Mouse (Mus musculus): Measurements from ENCODE around the gene Ribc1.

The Ribc1 gene

DNA sequence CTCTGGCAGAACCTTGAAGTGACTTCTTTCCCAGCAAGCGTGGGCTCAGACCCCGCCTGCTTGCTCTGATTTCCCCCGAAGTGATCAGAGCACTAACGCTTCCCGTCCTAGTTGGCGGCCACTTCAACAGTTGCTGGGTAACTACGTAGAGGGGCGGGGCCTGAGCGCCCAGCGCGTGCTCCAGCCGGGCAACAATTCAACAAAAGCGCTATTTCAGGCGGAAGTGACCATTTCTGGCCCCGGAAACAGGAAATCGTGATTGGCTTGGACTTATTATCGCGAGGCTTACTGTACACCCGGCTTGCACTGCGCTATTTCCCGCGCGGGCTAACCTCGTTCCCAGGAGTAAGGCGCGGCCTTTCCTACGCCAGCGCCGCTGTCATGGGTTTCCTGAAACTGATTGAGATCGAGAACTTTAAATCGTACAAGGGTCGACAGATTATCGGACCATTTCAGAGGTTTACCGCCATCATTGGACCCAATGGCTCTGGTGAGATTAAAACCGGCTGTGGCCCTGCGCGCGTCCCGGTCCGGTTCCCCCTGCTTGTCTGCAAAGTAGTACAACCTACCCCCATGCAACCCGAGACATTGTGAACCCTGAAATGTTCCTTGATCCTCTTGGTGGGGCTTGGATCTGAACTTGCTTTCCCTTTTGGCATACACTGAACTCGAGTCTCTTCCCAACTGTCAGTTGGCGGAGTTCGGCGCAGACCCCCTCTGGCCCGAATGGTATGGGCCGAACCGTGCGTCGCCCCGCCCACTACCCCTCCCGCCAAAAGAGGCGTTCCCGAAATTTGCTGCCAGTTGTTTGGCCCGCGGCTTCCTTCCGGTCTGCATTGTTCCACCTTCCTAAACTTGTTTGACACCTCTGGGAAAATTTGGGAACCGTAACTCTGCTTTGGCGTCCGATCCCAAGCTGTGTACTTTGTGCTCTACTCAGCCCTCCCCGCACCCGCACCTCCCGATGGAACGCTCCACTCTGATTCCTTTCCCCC is at the start of gene Ribc1, which contains the start of gene Smc1a:
Gene Ribc1, minus strand, starts transcription at position 145 of the 995 bp plus-strand sequence.
Gene Smc1a, plus strand, starts transcription at position 278 of the 995 bp plus-strand sequence.
- in situ Hi-C loops (cut with MboI, MseI), result no loop called here

DNA sequence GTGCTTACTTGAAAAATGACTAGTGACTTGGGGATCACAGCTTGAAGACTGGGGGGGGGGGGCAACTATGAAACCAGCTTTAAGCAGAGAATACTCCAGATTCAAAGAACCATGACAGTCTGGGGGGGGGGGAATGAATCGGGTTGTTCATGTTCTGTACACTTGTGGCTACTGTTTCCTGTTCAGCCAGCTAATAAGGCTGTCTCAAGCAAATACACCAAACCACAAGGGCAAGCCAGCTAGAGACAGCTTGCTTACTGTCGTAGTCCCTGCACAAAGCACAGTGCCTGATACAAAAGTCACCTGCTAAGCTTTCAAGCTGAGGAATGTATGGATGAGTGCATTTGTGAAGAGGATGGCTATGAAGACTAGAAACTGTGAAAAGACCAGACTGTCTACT is 49.6 kb upstream of the Ribc1 start:
- in situ Hi-C loops (cut with MboI, MseI), result no loop called here

DNA sequence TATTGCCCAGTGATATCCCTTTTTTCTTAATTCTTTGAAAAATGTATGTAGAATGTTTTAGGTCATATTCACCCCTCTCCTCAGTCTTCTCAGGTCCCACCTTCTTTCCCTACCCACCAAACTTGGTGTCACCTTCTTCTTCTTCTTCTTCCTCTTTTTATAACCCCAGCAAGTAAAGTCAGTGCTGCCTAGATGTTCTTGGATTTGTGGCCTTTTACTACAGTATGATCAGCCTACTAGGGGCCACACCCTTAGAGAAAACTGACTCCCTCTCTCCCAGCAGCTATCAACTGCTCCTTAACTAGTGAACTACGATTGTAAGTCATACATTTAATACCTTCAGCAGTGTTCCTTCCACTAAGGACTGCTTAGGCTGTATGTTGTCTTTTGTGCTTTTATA is 38.0 kb upstream of the Ribc1 start:
- in situ Hi-C loops (cut with MboI, MseI), result no loop called here

DNA sequence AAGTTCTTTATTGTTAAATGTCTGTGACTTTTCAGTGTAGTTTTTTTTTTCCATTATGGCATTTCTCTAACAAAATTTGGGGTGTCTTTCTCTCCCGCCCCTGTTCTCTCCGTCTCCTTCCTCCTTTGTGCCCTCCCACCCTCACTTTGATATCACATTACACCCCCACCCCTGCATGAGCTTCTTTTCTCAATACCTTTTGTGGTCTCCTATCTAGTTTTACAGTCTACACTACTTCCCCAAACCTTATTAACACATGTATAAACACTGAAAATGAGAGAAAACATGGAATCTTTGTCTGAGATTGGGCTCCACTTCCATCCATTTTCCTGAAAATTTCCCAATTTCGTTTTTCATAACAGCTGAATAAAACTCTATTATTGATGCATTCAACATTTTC is 36.5 kb upstream of the Ribc1 start:
- in situ Hi-C loops (cut with MboI, MseI), result no loop called here

DNA sequence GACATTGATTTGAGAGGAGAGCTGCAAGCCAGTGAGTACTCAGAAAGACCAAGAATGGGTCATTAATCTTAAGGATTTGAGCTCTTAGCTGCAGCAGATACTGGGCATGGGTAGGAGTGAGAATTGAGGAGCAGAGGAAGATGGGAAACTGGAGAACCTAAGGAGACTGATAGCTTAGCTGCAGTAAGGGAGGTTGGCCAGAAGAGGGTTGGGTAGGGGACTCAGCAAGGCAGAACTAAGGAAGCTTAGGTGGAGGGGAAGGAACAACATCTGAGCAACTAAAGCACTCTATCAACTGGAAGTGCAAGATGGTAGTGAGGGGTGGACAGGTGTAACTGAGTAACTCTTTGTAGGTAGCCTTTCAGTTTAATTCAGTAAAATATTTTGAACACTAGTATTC is 31.1 kb upstream of the Ribc1 start:
- in situ Hi-C loops (cut with MboI, MseI), result no loop called here

DNA sequence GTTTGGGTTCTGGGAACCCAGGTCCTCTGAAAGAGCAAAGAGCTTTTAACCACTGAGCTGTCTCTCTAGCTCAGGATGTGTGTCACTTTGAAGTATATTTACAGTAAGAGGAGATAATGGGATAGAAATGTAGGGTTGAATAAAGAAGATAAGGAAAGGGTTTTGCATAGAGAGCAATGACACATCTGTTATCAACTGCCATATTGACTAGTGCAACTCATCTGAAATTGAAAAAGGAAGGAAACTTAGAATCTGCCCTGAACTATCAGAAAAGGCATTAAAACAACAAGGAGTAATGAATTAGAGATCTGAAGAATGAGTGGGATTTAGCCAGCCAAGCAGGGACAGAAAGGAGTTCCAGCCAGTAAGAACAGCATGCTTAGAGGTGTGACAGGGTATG is 23.8 kb upstream of the Ribc1 start:
- in situ Hi-C loops (cut with MboI, MseI), result no loop called here

DNA sequence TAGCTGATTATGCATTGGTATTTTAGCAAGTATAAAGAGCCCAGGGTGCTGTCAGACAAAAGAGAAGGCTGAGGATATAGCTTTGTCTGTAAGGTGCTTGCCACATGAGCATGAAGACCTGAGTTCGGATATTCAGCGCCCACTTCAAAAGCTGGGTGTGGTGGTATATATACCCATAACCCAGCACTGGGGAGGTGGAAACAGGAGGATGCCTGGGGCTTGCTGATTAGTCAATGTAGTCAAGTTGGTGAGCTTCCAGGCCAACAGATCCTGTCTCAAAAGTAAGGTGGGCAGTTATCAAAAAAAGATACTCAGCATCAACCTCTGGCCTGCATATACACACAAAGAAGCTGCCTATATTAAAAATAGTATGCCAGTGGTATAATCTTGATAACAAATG is 3.2 kb upstream of the Ribc1 start:
- in situ Hi-C loops (cut with MboI, MseI), result no loop called here

DNA sequence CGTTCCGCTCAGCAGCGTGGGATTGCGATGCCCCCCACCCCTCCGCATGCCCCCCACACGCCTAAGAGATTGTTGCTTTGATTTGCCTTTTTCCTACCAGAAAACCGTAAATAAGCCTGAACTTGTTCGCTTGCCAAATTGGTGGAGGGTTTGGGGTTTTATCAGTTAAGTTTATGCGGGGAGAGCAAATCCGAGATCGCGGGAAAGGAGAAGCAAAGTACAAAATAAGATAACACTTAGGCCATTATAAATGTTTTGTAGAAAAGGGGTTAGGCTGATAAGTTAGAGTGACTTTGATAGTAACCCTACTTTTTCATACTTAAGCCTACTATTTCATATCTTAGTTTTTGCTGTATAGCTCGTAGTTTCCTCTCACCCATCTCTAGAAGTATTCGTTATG is 1.1 kb upstream of the Ribc1 start:
- in situ Hi-C loops (cut with MboI, MseI), result no loop called here

DNA sequence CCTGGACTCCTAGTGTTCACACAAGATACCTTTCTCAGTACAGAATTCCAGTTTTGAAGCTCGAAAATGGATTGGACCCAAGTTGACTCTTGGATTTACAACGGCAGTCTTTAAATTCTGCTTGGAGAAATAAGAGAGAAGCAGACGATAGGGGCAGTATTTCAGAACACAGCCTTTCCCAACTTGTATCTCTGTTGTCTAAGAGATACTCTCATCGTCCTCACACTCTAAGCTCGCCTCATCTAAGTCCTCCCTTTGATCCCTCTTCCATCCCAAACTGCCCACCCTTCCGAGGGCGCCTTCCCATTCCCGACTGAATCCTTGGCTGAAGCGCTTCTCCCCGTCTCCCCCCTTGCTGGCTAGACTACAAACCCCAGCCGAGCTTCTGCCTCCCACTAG is 344 bp downstream of the Ribc1 start:
- in situ Hi-C loops (cut with MboI, MseI), result no loop called here

DNA sequence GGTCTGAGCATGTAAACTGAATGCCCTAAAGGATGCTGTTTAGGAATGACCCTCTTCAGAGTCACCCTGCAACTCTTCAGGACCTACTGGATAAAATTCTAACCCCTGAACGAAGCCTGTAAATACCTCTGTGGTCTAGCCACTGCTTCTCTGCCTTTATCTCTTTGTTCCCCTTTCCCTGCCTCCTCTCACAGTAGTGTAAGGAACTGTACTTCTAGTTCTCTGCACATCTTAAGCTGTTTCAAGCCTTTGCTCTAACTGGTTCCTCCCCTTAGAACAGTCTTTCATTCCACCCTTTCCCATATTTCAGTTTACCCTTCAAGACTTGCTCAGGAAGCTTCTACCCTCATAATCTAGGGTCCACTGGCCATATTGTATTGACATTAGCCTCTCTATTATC is 8.2 kb downstream of the Ribc1 start:
- in situ Hi-C loops (cut with MboI, MseI), result loop anchor here in 1 of 2 experiments (10.0 kb wide), 1 partner anchor 337 kb away; the partner anchor contains the start of gene Tspyl2

DNA sequence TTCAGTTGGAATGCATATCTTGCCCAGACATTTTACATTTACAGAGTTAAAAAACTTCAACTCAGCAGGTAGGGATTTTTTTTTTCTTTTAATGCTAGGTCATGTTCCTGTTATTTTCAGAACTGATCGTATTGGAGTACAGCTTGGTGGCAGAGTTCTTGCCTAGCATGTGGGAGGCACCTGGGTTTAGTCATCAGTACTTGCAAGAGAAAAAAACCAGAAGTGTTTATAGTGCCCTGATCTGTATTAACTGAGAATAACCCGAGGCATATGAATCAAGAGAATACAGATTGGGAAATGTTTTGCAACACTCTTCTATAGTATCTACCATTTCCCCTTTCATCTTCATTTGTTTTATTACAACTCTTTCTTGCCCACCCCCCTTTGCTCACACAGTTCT is 13.2 kb downstream of the Ribc1 start:
- in situ Hi-C loops (cut with MboI, MseI), result loop anchor here (5.0 to 10.0 kb wide), 2 partner anchors 51 to 342 kb away; partner anchors contain the start of gene Tspyl2 (in 1 of the 2)

DNA sequence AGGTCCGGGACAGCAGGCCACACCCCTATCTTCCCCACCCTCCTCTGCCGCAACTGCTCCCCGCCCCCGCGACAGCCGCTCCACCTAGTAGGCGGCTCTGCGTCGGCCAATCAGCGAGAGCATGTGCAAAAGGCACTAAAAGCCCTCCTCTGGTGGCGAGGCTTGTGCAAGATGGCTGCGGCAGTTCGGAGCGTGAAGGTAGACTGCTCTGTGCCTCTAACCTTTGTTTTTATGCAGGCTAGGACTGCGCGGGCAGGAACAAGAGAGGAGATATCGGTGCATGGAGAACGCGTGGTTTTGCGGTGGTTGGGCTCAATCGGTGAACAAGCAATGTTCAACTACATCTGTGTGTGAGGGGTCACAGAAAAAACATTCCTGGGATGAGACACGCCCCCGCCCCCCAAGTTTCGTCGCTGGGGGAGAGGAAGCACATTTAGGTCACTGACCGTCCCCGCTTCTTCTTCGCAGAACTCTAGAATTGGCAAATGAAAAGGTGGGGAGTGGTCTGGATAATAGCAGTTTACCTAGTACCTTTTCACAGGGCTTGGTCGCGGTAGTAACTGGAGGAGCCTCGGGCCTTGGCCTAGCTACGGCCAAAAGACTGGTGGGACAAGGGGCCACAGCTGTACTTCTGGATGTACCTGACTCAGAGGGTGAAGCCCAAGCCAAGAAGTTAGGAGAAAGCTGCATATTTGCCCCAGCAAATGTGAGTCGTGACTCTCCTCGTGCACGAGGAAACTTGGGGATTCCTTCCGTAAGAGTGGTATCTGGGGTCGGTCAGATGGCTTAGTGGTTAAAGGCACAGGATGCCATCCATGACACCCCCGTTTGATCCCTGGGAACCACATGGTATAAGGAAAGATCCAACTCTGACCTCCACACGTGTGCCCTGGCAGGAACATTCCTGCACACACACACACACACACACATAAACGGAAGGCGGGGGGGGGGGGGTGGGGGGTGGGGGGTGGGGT is 14.1 kb downstream of the Ribc1 start, which contains the start of gene Hsd17b10:
Gene Hsd17b10, plus strand, starts transcription at position 109 of the 974 bp plus-strand sequence.
- in situ Hi-C loops (cut with MboI, MseI), result loop anchor here (5.0 to 10.0 kb wide), 2 partner anchors 50 to 343 kb away; partner anchors contain the start of gene Tspyl2 (in 1 of the 2)

DNA sequence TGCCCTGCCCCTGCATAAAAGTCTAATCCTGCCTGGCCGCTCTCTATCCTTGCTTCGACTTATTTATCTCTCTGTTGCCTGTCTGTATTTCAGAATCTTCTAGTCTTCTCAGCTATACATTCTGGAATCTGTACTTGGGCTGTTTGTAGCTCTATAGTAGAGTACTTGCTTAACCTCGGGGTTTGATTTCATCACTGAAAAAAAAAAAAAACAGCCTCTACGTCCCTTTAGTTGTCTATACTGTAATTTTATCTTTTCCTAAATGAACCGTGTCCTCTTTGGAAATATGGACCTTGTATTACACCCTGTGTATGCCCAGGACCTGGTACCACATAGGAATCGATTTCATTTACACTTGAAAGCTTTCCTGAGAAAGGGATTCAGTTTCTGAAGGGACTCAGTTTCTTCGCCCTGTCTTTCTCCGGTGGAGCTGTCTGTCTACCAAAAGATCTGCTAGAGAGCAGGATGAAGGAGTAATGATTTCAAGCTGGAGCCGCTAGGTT is 14.9 kb downstream of the Ribc1 start:
- in situ Hi-C loops (cut with MboI, MseI), result loop anchor here (5.0 to 10.0 kb wide), 2 partner anchors 49 to 344 kb away; partner anchors contain the start of gene Tspyl2 (in 1 of the 2)

DNA sequence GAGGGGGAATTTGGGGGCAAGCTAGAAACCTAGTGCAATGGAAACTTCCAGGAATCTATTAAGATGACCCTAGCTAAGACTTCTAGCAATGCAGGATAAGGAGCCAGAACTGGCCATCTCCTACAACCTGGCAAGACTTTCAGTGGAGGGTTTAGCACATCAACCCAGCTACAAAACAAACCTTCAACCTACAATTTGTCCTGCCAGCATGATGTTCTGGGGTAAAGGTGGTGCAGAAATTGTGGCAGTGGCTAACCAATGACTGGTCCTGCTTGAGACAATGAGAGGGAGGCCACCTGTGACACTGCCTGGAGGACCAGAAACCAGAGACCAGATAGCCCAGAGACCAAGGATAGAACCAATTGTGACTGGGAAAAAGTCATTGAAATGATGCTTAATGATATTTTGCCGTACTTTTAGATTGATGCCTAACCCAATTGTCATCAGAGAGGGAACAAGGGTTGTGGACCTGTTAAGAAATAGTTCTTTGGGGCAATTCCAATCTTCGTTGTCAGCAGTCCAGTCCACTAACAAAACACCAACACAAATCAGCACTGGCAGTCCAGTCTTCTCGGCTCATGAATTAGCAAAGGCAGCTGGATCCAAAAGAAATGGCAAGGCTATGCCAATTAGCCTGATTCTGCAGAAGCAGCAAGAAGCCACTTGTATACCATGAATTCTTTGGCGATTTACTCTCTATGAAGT is 16.9 kb downstream of the Ribc1 start:
- in situ Hi-C loops (cut with MboI, MseI), result no loop called here
